In genomic region chr11:31373438-31373837, GRCm38 (mm10) we compare ENCODE assay signal across 11 mouse cellular contexts. TPM values are rescaled to one million over a fixed set of nuclear protein-coding genes. Genes with fewer than 3 reads are reported as not detected.
DNase-seq lines count a peak whose midpoint lies in the region; ATAC-seq and TF ChIP-seq lines count a peak whose summit lies in the region.
"Had no signal": no experiment of that assay in that cellular context is flagged by ENCODE, and none has a peak within 500 bp of the region (broad histone marks: within the 10 kb centered on the region; RNA-seq: fewer than 3 reads in every experiment).

No protein-coding gene starts in this region.

- no peaks in the 10 kb centered on the region for H3K9me3 ChIP-seq in hindbrain, embryonic 14.5 days (ENCODE audit: control insufficient read depth, low read length)
- 0 out of 2 replicates have a peak, but pooled peaks cover 2% of the 10 kb centered on the region for H3K9me3 ChIP-seq in hindbrain, embryonic 16.5 days (ENCODE audit: control insufficient read depth, low read length)
- peaks cover 8% of the 10 kb centered on the region for H3K9me3 ChIP-seq in E14TG2a.4 (ENCODE audit: low read length)
- H3K9me3 ChIP-seq: embryonic facial prominence, embryonic 12.5 days; limb, embryonic 13.5 days; stomach, embryonic 15.5 days had no signal

- H3K36me3 ChIP-seq in hindbrain, embryonic 14.5 days (replicated peaks; ENCODE audit: control insufficient read depth, insufficient read depth), result no peaks in the 10 kb centered on the region
- H3K36me3 ChIP-seq in hindbrain, embryonic 16.5 days (ENCODE audit: control insufficient read depth, insufficient read depth, low read length), result no peaks in the 10 kb centered on the region
- peaks cover under 1% of the 10 kb centered on the region; the same call in 1 of the 2 replicates for H3K36me3 ChIP-seq in E14TG2a.4 (ENCODE audit: insufficient read depth, low read length)
- H3K36me3 ChIP-seq: embryonic facial prominence, embryonic 12.5 days; limb, embryonic 13.5 days; stomach, embryonic 15.5 days had no signal

- no peak for ATAC-seq in hindbrain, embryonic 14.5 days (ENCODE audit: low FRiP score)
- no peak for ATAC-seq in hindbrain, embryonic 16.5 days

- no peak overlapping the region for H3K9ac ChIP-seq in hindbrain, embryonic 14.5 days
- H3K9ac ChIP-seq in hindbrain, embryonic 16.5 days (ENCODE audit: low read depth, low read length), result no peak overlapping the region
- H3K9ac ChIP-seq: embryonic facial prominence, embryonic 12.5 days; limb, embryonic 13.5 days; stomach, embryonic 15.5 days had no signal

- peak; percentile 94 for TF ChIP-seq CTCF in E14TG2a.4 (conservative IDR thresholded peaks at IDR 0.05; ENCODE audit: low read length)

- no peak overlapping the region for H3K27ac ChIP-seq in hindbrain, embryonic 14.5 days
- H3K27ac ChIP-seq in hindbrain, embryonic 16.5 days (ENCODE audit: low read depth, low read length), result no peak overlapping the region
- H3K27ac ChIP-seq: embryonic facial prominence, embryonic 12.5 days; limb, embryonic 13.5 days; stomach, embryonic 15.5 days had no signal

- peaks cover 20% of the 10 kb centered on the region for H3K4me1 ChIP-seq in hindbrain, embryonic 14.5 days (replicated peaks; ENCODE audit: control insufficient read depth, insufficient read depth, low read length)
- H3K4me1 ChIP-seq in hindbrain, embryonic 16.5 days (ENCODE audit: control insufficient read depth, insufficient read depth, low read depth, low read length), result peaks cover 14% of the 10 kb centered on the region
- peaks cover 37% of the 10 kb centered on the region for H3K4me1 ChIP-seq in E14TG2a.4 (replicated peaks; ENCODE audit: low read depth, low read length)

- WGBS in hindbrain, embryonic 14.5 days, result 77% methylated on average over 7 of the region's 7 CpGs
- WGBS in hindbrain, embryonic 16.5 days, result 66% methylated on average over 7 of the region's 7 CpGs

- DNase-seq in hindbrain, embryonic 14.5 days (ENCODE audit: low spot score), result peak; percentile 45
- peak; percentile 79 for DNase-seq in adrenal gland, postnatal 14 days
- DNase-seq in kidney, adult 8-10 months, result peak; percentile 17 to 47
- peak; percentile 64 for DNase-seq in lung, postnatal 36 days
- DNase-seq in urinary bladder, postnatal 25 days (ENCODE audit: low spot score), result no peak
- DNase-seq in right cerebral cortex, adult 2 months (ENCODE audit: low spot score in 2 of 2), result no peak

- H3K4me3 ChIP-seq in hindbrain, embryonic 14.5 days (replicated peaks; ENCODE audit: low read length), result no peak overlapping the region
- no peak overlapping the region for H3K4me3 ChIP-seq in hindbrain, embryonic 16.5 days (ENCODE audit: low read length)
- H3K4me3 ChIP-seq in E14TG2a.4 (replicated peaks; ENCODE audit: low read length), result no peak overlapping the region
- H3K4me3 ChIP-seq: embryonic facial prominence, embryonic 12.5 days; limb, embryonic 13.5 days; stomach, embryonic 15.5 days had no signal

- H3K27me3 ChIP-seq in hindbrain, embryonic 14.5 days (ENCODE audit: control insufficient read depth, insufficient read depth, low read length), result peaks cover 38% of the 10 kb centered on the region
- H3K27me3 ChIP-seq in hindbrain, embryonic 16.5 days (replicated peaks; ENCODE audit: control insufficient read depth, insufficient read depth, low read length), result peaks cover 3% of the 10 kb centered on the region
- H3K27me3 ChIP-seq in E14TG2a.4 (ENCODE audit: insufficient read depth, low read length), result peaks cover 47% of the 10 kb centered on the region

- H3K4me2 ChIP-seq in hindbrain, embryonic 14.5 days (replicated peaks), result no peak overlapping the region
- no peak overlapping the region for H3K4me2 ChIP-seq in hindbrain, embryonic 16.5 days (ENCODE audit: low read length)
- H3K4me2 ChIP-seq: embryonic facial prominence, embryonic 12.5 days; limb, embryonic 13.5 days; stomach, embryonic 15.5 days had no signal

RNA-seq across cellular contexts. Expression of gene Stc2, which starts 3.6 kb away (rescaled TPM):
- polyA plus RNA-seq in hindbrain, embryonic 14.5 days (2014; fragmentation: Nextera tagmentation; extraction: Ambion mirVana), result 0.57 and 0.59 TPM in 2 replicates
- 1.5 and 1.6 TPM in 2 replicates for polyA plus RNA-seq in hindbrain, embryonic 16.5 days (2015; fragmentation: Nextera tagmentation; extraction: Ambion mirVana)
- total RNA-seq in adrenal gland, postnatal 14 days (2021), result 0.93 and 2.4 TPM in 2 replicates

Comparison
In these comparisons a context has a peak if more than half of its experiments do, and no peak if none do; other contexts are left out.
1. DNase-seq: peak in hindbrain, embryonic 14.5 days (single experiment), adrenal gland, postnatal 14 days (single experiment), kidney, adult 8-10 months (2 of 2) and lung, postnatal 36 days (single experiment); none in urinary bladder, postnatal 25 days (single experiment) and right cerebral cortex, adult 2 months (0 of 2).